Mouse (Mus musculus): ENCODE measurements at regions not wholly inside any gene's neighbourhood (a gene's known extent, or its start where the extent isn't known, plus 50 kb on each side); places are given as distances from the start of the nearest gene placed in this dataset.

DNA sequence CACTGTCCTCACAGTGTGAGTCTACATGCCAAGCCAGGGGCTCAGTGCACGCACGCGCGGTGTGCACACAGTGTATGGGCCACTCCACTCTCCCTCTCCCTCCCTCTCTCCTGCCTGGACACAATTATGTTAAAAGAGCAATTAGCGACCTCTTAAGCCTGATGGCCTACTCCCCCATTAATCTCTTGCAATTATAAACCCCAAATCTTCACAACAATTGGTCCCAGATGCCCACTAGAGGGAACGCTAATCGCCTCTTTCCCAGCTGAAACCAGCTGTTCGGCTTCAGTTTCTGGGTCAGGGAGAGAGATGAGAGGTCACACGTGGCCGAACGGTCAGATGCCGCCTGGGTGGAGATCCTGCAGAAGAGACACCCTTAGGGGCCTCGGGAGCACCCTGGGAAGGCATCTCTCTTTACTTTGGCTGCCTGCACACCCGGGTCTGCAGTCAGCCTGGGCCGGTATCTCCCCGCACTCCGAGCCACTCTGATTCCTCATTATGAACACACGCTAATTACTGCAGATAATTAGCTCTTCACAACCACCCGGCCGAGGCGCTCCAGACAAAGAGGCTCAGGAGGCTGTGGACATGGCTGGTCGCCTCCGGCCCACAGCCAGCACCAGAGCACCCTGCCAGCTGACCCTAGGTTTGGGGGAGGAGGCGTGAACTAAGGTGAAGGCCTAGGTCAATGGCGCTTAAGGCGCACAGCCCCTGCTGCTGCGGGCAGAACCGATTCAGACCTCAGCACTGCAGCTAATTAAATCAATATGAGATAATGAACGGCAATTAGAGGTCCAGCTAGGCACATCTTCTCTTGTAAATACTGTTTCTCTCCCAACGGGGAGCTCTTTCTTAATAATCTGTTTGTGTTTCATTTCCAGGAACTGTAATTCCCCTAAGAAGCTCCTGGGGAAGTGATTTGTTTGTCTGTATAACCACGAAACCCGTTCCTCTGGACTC is 250.3 kb downstream of the Cryba4 start:
- Histone ChIP-seq H3K9ac (replicated peaks) (no peak overlapping the region), H3K4me2 (replicated peaks) (peak overlapping the region; percentile 15; the same call in 1 of the 2 replicates), H3K27ac (replicated peaks) (peak overlapping the region; percentile 77), H3K4me1 (peaks cover 35% of the 10 kb centered on the region), H3K36me3 (no peaks in the 10 kb centered on the region), H3K9me3 (0 out of 2 replicates have a peak, but pooled peaks cover 4% of the 10 kb centered on the region), H3K27me3 (no peaks in the 10 kb centered on the region; the same call in 1 of the 2 replicates), H3K4me3 (no peak overlapping the region)
- ATAC-seq (ENCODE audit: low FRiP score, low read depth), result peak; percentile 83
- 10% methylated on average over 32 of the region's 32 CpGs for WGBS

DNA sequence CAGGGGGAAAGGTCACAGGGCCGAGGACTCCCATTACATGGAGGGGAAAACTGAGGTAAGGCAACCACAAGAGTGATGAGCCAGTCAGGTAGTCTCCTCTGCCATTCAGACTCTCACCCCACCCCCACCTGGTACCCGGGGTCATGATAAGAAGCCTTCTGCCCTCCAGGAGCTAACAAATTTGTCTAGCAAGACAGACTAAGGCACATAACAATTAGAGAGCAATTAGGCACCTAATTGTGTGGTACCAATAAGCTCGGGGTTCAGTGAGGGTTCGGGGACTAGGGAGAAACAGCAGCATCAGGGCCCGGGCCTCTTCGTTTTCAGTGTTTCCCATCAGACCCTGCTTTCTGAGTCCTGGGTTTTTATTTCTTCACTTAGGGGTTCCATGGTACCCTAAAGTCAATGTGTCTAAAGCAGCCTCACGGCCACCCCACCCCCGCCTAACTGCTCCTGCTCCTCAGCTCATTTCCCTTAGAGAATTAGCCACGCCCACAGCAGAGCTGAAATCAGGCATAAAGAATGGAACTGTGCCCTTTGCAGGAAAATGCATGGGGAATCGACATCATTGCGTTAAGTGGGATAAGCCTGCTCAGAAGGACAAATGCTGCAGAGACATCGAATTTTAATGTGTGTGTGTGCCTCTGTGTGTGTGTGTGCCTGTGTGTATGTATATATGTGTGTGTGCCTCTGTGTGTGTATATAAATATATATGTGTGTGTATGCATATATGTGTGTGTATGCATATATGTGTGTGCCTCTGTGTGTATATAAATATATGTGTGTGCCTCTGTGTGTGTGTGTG is 249.3 kb downstream of the Cryba4 start:
- Histone ChIP-seq H3K9ac (replicated peaks) (no peak overlapping the region), H3K27me3 (no peaks in the 10 kb centered on the region; the same call in 1 of the 2 replicates), H3K9me3 (0 out of 2 replicates have a peak, but pooled peaks cover 5% of the 10 kb centered on the region), H3K27ac (replicated peaks) (peak overlapping the region; percentile 77; the same call in 1 of the 2 replicates), H3K4me3 (no peak overlapping the region), H3K4me1 (peaks cover 35% of the 10 kb centered on the region), H3K36me3 (no peaks in the 10 kb centered on the region), H3K4me2 (replicated peaks) (no peak overlapping the region)
- ATAC-seq (ENCODE audit: low FRiP score, low read depth), result no peak
- WGBS, result 52% methylated on average over 12 of the region's 12 CpGs

DNA sequence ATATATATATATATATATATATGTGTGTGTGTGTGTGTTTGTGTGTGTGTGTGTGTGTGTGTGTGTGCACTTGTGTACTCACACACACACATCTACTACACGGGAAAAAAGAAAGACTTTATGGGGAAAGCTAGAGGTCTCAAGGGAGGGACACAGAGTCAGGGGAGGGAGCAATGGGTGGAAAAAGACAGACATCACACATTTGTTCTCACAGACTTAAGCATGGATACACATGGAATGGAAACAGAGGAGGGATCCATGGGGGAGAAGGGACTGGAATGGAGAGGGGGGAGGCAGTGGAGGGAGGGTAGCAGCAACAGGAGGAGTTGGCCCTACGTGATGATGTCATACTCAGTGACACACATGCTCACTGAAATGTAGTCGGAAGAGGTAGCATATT is 248.3 kb downstream of the Cryba4 start:
- Histone ChIP-seq H3K4me2 (replicated peaks) (no peak overlapping the region), H3K4me3 (no peak overlapping the region), H3K27me3 (no peaks in the 10 kb centered on the region; the same call in 1 of the 2 replicates), H3K36me3 (no peaks in the 10 kb centered on the region), H3K4me1 (peaks cover 35% of the 10 kb centered on the region), H3K9me3 (0 out of 2 replicates have a peak, but pooled peaks cover 5% of the 10 kb centered on the region), H3K27ac (replicated peaks) (no peak overlapping the region), H3K9ac (replicated peaks) (no peak overlapping the region)
- no peak for ATAC-seq (ENCODE audit: low FRiP score, low read depth)
- WGBS, result 82% methylated on average over 3 of the region's 3 CpGs

DNA sequence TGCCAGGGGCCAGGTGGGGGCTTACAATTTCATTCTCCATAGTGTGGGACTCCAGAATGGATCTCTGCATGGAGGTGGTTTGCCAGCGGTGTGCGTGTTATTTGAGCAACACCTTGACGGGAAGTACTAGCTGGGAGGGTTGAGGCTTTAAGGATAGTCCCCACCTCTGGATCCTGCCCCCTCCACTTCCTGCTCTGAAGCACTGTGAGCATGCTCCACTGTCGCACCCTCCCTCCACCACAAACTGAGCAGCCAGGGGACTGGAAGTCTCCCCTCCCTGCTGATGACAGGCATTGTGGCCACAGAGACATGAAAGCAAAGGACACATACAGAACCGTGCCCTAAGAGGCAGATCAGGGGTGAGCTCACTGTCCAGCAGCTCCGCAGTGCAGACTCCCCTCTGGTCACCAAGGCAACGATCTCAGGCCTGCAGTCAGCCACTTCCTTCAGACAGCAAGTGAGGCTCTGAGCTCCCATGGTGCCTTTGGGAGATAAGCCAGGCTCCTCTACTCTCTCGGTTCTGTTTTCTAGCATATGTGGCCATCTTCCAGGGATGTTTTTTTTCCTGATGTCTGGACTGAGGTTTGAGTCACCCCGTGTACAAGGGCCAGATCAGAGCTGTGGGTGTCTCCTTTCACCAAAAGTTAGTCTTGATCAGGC is 239.7 kb downstream of the Cryba4 start:
- 20% methylated on average over 9 of the region's 9 CpGs for WGBS
- peak; percentile 58; the same call in 1 of the 2 replicates for ATAC-seq (ENCODE audit: low FRiP score, low read depth)
- H3K9ac ChIP-seq (replicated peaks), result peak overlapping the region; percentile 28

DNA sequence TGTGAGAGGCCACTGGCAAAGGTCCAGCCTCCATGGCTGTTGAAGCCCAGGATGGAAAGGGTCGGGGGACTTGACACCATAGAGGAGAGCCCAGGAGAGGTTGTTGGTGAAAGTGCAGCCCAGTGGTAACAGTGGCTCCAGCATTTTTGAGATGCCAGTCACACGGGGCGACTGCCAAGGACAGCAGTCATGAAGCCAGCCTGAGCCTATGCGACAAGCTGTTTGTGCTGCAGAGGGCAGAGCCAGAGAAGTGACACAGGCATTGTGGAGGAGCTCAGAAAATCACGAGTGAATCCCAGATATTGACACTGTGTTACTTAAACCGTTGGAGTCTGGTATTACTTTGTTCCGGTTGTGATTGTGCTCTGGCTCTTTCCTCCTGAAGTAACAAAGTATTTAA is 233.4 kb downstream of the Cryba4 start:
- H3K4me2 ChIP-seq (replicated peaks), result no peak overlapping the region
- no peak for ATAC-seq (ENCODE audit: low FRiP score, low read depth)
- peaks cover 9% of the 10 kb centered on the region; the same call in 1 of the 2 replicates for H3K27me3 ChIP-seq
- no peaks in the 10 kb centered on the region for H3K4me1 ChIP-seq
- H3K4me3 ChIP-seq, result no peak overlapping the region
- 0 out of 2 replicates have a peak, but pooled peaks cover 3% of the 10 kb centered on the region for H3K9me3 ChIP-seq
- no peaks in the 10 kb centered on the region for H3K36me3 ChIP-seq
- no peak overlapping the region for H3K27ac ChIP-seq (replicated peaks)
- no peak overlapping the region for H3K9ac ChIP-seq (replicated peaks)
- WGBS, result 72% methylated on average over 7 of the region's 7 CpGs

More for the DNA sequence above, 239.7 kb downstream of the Cryba4 start:
- H3K9me3 ChIP-seq, result 0 out of 2 replicates have a peak, but pooled peaks cover 3% of the 10 kb centered on the region
- H3K4me3 ChIP-seq, result no peak overlapping the region
- no peaks in the 10 kb centered on the region for H3K36me3 ChIP-seq
- H3K4me2 ChIP-seq (replicated peaks), result peak overlapping the region; percentile 15; the same call in 1 of the 2 replicates
- peaks cover 14% of the 10 kb centered on the region for H3K4me1 ChIP-seq
- peak overlapping the region; percentile 30; the same call in 1 of the 2 replicates for H3K27ac ChIP-seq (replicated peaks)
- peaks cover 3% of the 10 kb centered on the region; the same call in 1 of the 2 replicates for H3K27me3 ChIP-seq

DNA sequence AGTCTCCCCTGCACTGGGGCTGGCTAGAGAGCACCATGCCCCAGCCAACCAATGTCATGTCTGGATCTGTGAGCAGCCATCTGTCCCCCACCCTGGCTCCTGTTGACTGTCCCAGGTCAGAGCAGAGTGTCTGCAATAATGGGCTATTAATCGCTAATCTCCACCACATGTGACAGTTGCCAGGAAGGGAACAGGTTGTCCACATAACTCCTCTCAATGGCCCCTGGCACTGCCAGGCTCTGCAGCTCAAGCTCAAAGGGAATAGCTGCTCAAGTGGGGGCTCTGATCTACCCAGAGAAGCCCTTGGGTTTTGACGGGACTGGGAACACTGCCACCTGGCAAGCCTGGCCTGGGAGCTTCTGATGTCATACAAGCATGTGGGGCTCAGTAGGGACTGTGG is 231.4 kb downstream of the Cryba4 start:
- Histone ChIP-seq H3K4me1 (peaks cover under 1% of the 10 kb centered on the region; the same call in 1 of the 2 replicates), H3K36me3 (no peaks in the 10 kb centered on the region), H3K9me3 (no peaks in the 10 kb centered on the region), H3K9ac (replicated peaks) (no peak overlapping the region), H3K4me2 (replicated peaks) (no peak overlapping the region), H3K27me3 (peaks cover 13% of the 10 kb centered on the region; the same call in 1 of the 2 replicates), H3K4me3 (no peak overlapping the region), H3K27ac (replicated peaks) (no peak overlapping the region)
- ATAC-seq (ENCODE audit: low FRiP score, low read depth), result no peak
- WGBS, result 77% methylated on average over 2 of the region's 2 CpGs

DNA sequence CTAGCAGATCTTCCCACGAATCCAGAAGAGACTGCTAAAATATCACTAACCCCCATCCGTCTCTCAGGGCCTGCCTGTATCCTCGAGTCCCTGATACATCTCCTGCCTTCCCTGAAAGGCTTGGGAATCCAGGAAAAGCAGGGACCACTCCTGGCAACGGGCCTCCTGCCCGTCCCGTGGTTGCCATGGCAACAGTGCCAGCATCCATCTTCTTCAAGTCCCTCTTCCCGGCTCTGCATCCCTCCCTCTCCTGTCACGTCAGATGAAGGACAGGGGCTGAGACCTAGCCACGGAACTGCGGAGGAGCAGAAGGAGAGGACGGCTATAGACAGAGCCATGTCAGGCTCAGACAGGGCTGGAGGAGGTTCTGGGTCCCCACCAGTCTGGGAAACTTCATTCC is 222.4 kb downstream of the Cryba4 start:
- no peaks in the 10 kb centered on the region for H3K9me3 ChIP-seq
- H3K4me2 ChIP-seq (replicated peaks), result no peak overlapping the region; the same call in 1 of the 2 replicates
- no peak overlapping the region for H3K4me3 ChIP-seq
- H3K9ac ChIP-seq (replicated peaks), result no peak overlapping the region
- 19% methylated on average over 11 of the region's 11 CpGs for WGBS
- ATAC-seq (ENCODE audit: low FRiP score, low read depth), result peak; percentile 70
- no peaks in the 10 kb centered on the region for H3K36me3 ChIP-seq
- H3K27me3 ChIP-seq, result peaks cover 10% of the 10 kb centered on the region; the same call in 1 of the 2 replicates
- H3K4me1 ChIP-seq, result peaks cover 31% of the 10 kb centered on the region
- H3K27ac ChIP-seq (replicated peaks), result peak overlapping the region; percentile 55

DNA sequence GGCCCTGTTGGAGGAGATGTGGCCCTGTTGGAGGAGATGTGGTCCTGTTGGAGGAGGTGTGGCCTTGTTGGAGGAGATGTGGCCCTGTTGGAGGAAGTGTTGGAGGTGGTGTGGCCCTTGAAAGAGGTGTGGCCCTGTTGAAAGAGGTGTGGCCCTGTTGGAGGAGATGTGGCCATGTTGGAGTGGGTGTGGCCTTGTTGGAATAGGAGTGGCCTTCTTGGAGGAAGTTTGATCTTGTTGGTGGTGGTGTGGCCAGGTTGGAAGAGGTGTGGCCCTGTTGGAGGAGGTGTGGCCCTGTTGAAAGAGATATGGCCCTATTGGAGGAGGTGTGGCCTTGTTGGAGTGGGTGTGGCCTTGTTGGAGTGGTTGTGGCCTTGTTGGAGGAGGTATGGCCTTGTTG is 220.3 kb downstream of the Cryba4 start:
- Histone ChIP-seq H3K4me2 (replicated peaks) (no peak overlapping the region), H3K9me3 (no peaks in the 10 kb centered on the region), H3K27ac (replicated peaks) (no peak overlapping the region), H3K36me3 (no peaks in the 10 kb centered on the region), H3K27me3 (0 out of 2 replicates have a peak, but pooled peaks cover 4% of the 10 kb centered on the region), H3K4me1 (peaks cover 42% of the 10 kb centered on the region), H3K4me3 (no peak overlapping the region), H3K9ac (replicated peaks) (no peak overlapping the region)
- ATAC-seq (ENCODE audit: low FRiP score, low read depth), result no peak

DNA sequence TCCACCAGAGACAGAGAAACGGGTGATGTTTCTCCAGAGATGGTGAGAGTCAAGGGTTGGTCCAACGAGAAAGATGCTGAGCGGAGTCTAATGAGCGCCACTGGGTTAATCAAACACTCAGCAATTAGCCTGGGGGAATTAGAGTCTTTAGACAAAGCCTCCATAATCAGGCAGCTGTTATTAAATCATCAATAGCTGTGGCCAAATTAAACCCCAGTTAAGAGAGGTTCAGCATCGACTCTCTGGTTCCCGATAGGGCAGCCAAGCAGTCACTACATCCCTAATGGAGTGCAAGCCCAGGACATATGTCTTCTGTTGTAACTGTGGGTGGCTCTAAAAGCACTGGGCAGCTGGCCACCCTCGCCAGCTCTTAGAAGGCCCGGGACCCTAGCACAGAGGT is 216.9 kb downstream of the Cryba4 start:
- H3K9me3 ChIP-seq, result no peaks in the 10 kb centered on the region
- H3K27ac ChIP-seq (replicated peaks), result no peak overlapping the region
- H3K4me3 ChIP-seq, result no peak overlapping the region
- ATAC-seq (ENCODE audit: low FRiP score, low read depth), result no peak
- no peak overlapping the region for H3K4me2 ChIP-seq (replicated peaks)
- 0 out of 2 replicates have a peak, but pooled peaks cover 4% of the 10 kb centered on the region for H3K27me3 ChIP-seq
- H3K9ac ChIP-seq (replicated peaks), result no peak overlapping the region
- peaks cover 32% of the 10 kb centered on the region; the same call in 1 of the 2 replicates for H3K4me1 ChIP-seq
- H3K36me3 ChIP-seq, result no peaks in the 10 kb centered on the region
- 80% methylated on average over 8 of the region's 8 CpGs for WGBS

DNA sequence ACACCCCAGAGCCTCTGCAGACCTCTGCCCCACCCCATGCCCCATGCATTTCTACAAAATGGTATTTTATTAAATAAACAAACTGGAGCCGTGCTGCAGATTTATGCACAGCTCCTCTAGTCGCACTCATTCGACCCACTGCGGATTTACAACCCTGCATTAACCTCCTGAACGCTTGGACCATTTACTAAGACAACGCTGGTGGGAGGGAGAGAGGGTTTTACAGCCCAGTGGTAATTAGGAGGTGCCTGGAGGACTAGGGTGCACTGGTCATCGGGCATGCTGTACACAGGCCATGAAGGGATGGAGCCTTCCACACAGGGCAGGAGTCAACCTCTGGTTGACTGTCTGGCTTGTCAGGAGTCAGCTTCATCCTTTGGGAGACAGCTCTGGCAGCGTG is 215.2 kb downstream of the Cryba4 start:
- H3K4me3 ChIP-seq, result no peak overlapping the region
- peaks cover 46% of the 10 kb centered on the region for H3K4me1 ChIP-seq
- WGBS, result 73% methylated on average over 8 of the region's 8 CpGs
- ATAC-seq (ENCODE audit: low FRiP score, low read depth), result no peak
- H3K9ac ChIP-seq (replicated peaks), result no peak overlapping the region
- no peak overlapping the region for H3K4me2 ChIP-seq (replicated peaks)
- no peaks in the 10 kb centered on the region for H3K36me3 ChIP-seq
- no peaks in the 10 kb centered on the region for H3K9me3 ChIP-seq
- 0 out of 2 replicates have a peak, but pooled peaks cover 4% of the 10 kb centered on the region for H3K27me3 ChIP-seq
- H3K27ac ChIP-seq (replicated peaks), result no peak overlapping the region

DNA sequence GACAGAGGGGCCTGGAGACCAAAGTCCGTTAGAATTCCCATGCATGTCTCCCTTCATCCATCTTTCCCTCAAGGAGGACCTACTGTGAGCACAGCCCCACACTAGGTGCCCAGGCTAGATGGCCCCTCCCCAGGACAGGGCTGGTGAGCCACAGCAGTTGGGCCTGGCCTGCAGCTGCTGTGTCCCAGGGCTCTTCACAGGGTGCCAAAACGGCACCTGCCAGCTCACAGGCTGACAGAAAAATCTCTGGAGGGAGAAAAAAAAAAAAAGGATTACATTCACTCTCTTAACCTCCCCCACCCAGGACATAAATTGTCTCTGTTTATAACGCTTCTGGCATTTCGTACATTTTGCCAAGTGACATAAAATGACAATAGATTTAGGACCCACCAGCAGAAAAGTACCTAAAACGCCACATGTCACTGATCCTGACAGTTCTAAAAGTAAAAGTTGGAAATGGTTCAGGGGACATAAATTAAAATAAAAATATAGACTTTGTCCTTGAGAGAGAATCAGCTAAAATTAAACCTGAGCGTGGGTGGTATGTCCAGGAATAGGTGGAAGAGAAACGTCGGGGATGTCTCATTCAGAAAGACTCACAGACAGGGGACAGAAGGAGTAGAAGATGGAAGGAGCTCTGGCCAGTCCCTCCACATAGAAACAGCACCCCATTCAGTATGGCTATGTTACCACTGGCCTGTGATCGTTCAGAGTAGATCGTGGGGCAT is 212.5 kb downstream of the Cryba4 start:
- Histone ChIP-seq H3K9me3 (no peaks in the 10 kb centered on the region), H3K4me1 (peaks cover 53% of the 10 kb centered on the region), H3K4me3 (no peak overlapping the region), H3K36me3 (no peaks in the 10 kb centered on the region), H3K9ac (replicated peaks) (no peak overlapping the region), H3K27me3 (no peaks in the 10 kb centered on the region), H3K27ac (replicated peaks) (no peak overlapping the region), H3K4me2 (replicated peaks) (no peak overlapping the region)
- no peak for ATAC-seq (ENCODE audit: low FRiP score, low read depth)
- WGBS, result 72% methylated on average over 10 of the region's 10 CpGs
